In the genomic region with DNA sequence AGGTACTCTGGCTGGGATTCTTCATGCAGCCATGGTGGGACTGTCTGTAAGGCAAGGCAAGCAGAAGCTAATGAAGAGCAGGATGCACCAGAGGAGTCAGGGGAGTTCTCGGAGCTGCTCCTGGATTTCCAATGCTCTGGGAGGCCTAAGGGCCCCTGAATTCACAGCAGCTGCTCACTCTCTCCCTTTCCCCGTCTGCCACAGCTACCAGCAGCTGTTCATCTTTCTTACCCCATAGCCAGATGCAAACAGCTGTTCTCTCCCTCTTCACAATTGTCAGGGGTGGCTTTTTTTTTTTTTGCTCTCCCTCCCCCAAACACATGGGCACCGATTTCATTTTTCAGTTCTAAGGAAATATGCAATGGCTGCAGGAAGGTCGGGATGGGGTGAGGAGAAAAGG, we compare ENCODE assay signal across 14 mouse cellular contexts. TPM values are rescaled to one million over a fixed set of nuclear protein-coding genes. Genes with fewer than 3 reads are reported as not detected.
DNase-seq lines count a peak whose midpoint lies in the region; ATAC-seq and TF ChIP-seq lines count a peak whose summit lies in the region.
"Had no signal": no experiment of that assay in that cellular context is flagged by ENCODE, and none has a peak within 500 bp of the region (broad histone marks: within the 10 kb centered on the region; RNA-seq: fewer than 3 reads in every experiment).

No protein-coding gene starts in this region.

- no peak overlapping the region for H3K4me3 ChIP-seq in lung, embryonic 14.5 days (ENCODE audit: low read depth, low read length)
- no peak overlapping the region for H3K4me3 ChIP-seq in lung, adult 2 months (replicated peaks; ENCODE audit: extremely low read depth, low read depth, low read length)
- no peak overlapping the region for H3K4me3 ChIP-seq in intestine, embryonic 16.5 days (ENCODE audit: low read length)
- H3K4me3 ChIP-seq: embryonic facial prominence, embryonic 12.5 days; layer of hippocampus, adult 2 months had no signal

- H3K27me3 ChIP-seq in lung, embryonic 14.5 days (ENCODE audit: insufficient read depth, low read length): no peaks in the 10 kb centered on the region
- no peaks in the 10 kb centered on the region for H3K27me3 ChIP-seq in intestine, embryonic 16.5 days (replicated peaks; ENCODE audit: control insufficient read depth, insufficient read depth, low read length)
- H3K27me3 ChIP-seq: embryonic facial prominence, embryonic 12.5 days had no signal

- DNase-seq in heart, adult 8-10 months (ENCODE audit: low spot score): peak; percentile 47
- DNase-seq in heart, postnatal 25 days (ENCODE audit: low spot score): no peak
- DNase-seq in lung, embryonic 14.5 days: peak; percentile 90
- no peak for DNase-seq in lung, adult 2 months
- DNase-seq in mesoderm, embryonic 11.5 days (ENCODE audit: low read depth, low spot score): peak; percentile 23
- DNase-seq in layer of hippocampus, adult 9-11 months: no peak
- DNase-seq: cerebellum, postnatal 14 days; gastrocnemius, postnatal 36 days; liver; midbrain, embryonic 14.5 days had no signal

- no peak for TF ChIP-seq POLR2A in lung, adult 2 months (IDR thresholded peaks at IDR 0.05; ENCODE audit: borderline replicate concordance, extremely low read depth, low read depth, low read length)

- no peak overlapping the region for H3K4me2 ChIP-seq in lung, embryonic 14.5 days
- no peak overlapping the region for H3K4me2 ChIP-seq in intestine, embryonic 16.5 days (ENCODE audit: low read depth, low read length)
- H3K4me2 ChIP-seq: embryonic facial prominence, embryonic 12.5 days had no signal

- H3K9me3 ChIP-seq in lung, embryonic 14.5 days (ENCODE audit: low read depth, low read length): no peaks in the 10 kb centered on the region
- no peaks in the 10 kb centered on the region for H3K9me3 ChIP-seq in intestine, embryonic 16.5 days (ENCODE audit: control insufficient read depth, low read length)
- H3K9me3 ChIP-seq: embryonic facial prominence, embryonic 12.5 days had no signal

- TF ChIP-seq CTCF in lung, embryonic 14.5 days (IDR thresholded peaks at IDR 0.05; ENCODE audit: low read depth): no peak
- TF ChIP-seq CTCF in lung, adult 2 months (IDR thresholded peaks at IDR 0.05; ENCODE audit: insufficient read depth, low read length): no peak

- no peak overlapping the region for H3K27ac ChIP-seq in lung, embryonic 14.5 days (ENCODE audit: low read depth)
- no peak overlapping the region for H3K27ac ChIP-seq in intestine, embryonic 16.5 days (ENCODE audit: low read length)
- H3K27ac ChIP-seq: embryonic facial prominence, embryonic 12.5 days; hindbrain, postnatal 0 days; layer of hippocampus, adult 2 months had no signal

- intact Hi-C loops in heart, postnatal 25 days (cut with DNase I): no loop called here

- ATAC-seq in lung, embryonic 14.5 days (ENCODE audit: insufficient read depth): peak; percentile 67; the same call in 1 of the 2 replicates
- ATAC-seq in intestine, embryonic 16.5 days: peak; percentile 60
- ATAC-seq: hindbrain, postnatal 0 days had no signal

- 0 out of 2 replicates have a peak, but pooled peaks cover 6% of the 10 kb centered on the region for H3K4me1 ChIP-seq in lung, embryonic 14.5 days (ENCODE audit: insufficient read depth)
- no peaks in the 10 kb centered on the region; the same call in 1 of the 2 replicates for H3K4me1 ChIP-seq in lung, adult 2 months (ENCODE audit: control insufficient read depth, insufficient read depth, low read length)
- 0 out of 2 replicates have a peak, but pooled peaks cover 2% of the 10 kb centered on the region for H3K4me1 ChIP-seq in intestine, embryonic 16.5 days (ENCODE audit: control insufficient read depth, insufficient read depth, low read length)

- 21% methylated on average over 4 of the region's 4 CpGs for WGBS in lung, embryonic 14.5 days
- 51% methylated on average over 4 of the region's 4 CpGs for WGBS in lung, adult 2 months
- WGBS in intestine, embryonic 16.5 days: 40% methylated on average over 4 of the region's 4 CpGs

- H3K9ac ChIP-seq in lung, embryonic 14.5 days: no peak overlapping the region
- H3K9ac ChIP-seq in intestine, embryonic 16.5 days (ENCODE audit: low read depth, low read length): no peak overlapping the region
- H3K9ac ChIP-seq: embryonic facial prominence, embryonic 12.5 days had no signal

- H3K36me3 ChIP-seq in lung, embryonic 14.5 days (ENCODE audit: insufficient read depth): no peaks in the 10 kb centered on the region
- no peaks in the 10 kb centered on the region for H3K36me3 ChIP-seq in intestine, embryonic 16.5 days (ENCODE audit: control insufficient read depth, insufficient read depth, low read length)
- H3K36me3 ChIP-seq: embryonic facial prominence, embryonic 12.5 days had no signal

RNA-seq across cellular contexts. Expression of gene Tspan8, which starts 42.2 kb away (rescaled TPM):
- 1 to 10 TPM; 1.3 to 2.8 (median 1.9) TPM for total RNA-seq in heart, adult 8-10 months (2022)
- total RNA-seq in heart, postnatal 25 days (2021): 1 to 10 TPM; 2.7 to 2.8 TPM
- 47.7 and 54.4 TPM in 2 replicates for polyA plus RNA-seq in lung, embryonic 14.5 days (2014; fragmentation: Nextera tagmentation; extraction: Ambion mirVana)
- 32.0 and 61.3 TPM in 2 replicates for polyA plus RNA-seq in lung, adult 2 months (2012; rRNA removed)
- polyA plus RNA-seq in intestine, embryonic 16.5 days (2015; fragmentation: Nextera tagmentation; extraction: Ambion mirVana): 229 and 235 TPM in 2 replicates
- polyA plus RNA-seq: midbrain, embryonic 14.5 days had no signal

Comparison
In these comparisons a context has a peak if more than half of its experiments do, and no peak if none do; other contexts are left out.
1. DNase-seq: peak in heart, adult 8-10 months (single experiment), lung, embryonic 14.5 days (single experiment) and mesoderm, embryonic 11.5 days (single experiment); none in heart, postnatal 25 days (single experiment), lung, adult 2 months (single experiment) and layer of hippocampus, adult 9-11 months (single experiment).